Mouse (Mus musculus): ENCODE results near the gene 4931414P19Rik.

DNA sequence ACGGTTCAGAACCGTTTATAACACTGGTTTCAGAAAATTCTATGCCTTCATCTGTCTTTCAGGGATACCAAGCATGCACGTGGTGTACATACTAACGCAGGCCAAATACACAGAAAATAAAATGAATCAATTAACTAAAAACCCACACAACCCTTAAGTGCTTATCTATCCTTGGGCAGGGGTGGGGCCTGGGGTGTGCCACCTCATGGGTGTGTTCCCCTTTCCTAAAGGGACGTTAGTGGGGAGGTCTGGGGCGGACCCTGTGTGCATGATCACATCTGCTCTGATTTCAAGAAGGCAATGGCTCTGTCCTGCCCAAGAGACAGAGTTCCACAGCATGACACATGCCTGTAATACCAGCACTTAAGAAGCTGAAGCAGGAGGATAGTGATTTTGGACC, 17.5 kb upstream of the 4931414P19Rik start:
- no peak for TF ChIP-seq CTCF (IDR thresholded peaks at IDR 0.05; ENCODE audit: insufficient read depth, low read depth, low read length)
- TF ChIP-seq POLR2A (IDR thresholded peaks at IDR 0.05; ENCODE audit: insufficient read depth, low read depth, low read length), result no peak

Measured in olfactory bulb, adult 2 months (tissue).